Mouse (Mus musculus) olfactory bulb, adult 2 months (tissue): ENCODE results near the gene St3gal3.

Source experiments
- CTCF ChIP-seq: fragments of 200-500 bp; IDR thresholded peaks from 2 replicates; pipeline ENCODE4 v1.5.1; 2012; ENCODE audit warnings: low read depth, mild to moderate bottlenecking, low read length, moderate library complexity; ENCODE audit not compliant: insufficient read depth
- POLR2A ChIP-seq: fragments of 200-500 bp; IDR thresholded peaks from 2 replicates; pipeline ENCODE4 v1.6.1; 2012; ENCODE audit warnings: mild to moderate bottlenecking, low read depth, low read length, moderate library complexity; ENCODE audit not compliant: insufficient read depth

GRCm38 (mm10) chr4:117915489-117916105 is 219.1 kb downstream of the St3gal3 start:
- no peak for TF ChIP-seq POLR2A
- TF ChIP-seq CTCF, result no peak
